Mouse (Mus musculus) limb, embryonic 11.5 days (tissue): ENCODE measurements around the gene Wiz. TPM values are rescaled to one million over a fixed set of nuclear protein-coding genes. Genes with fewer than 3 reads are reported as not detected.

Experiments used
- ATAC-seq: fragments of 200-750 bp; cut with Nextera tagmentation; 2 replicates; pipeline ENCODE4 v1.8.0; 2017; ENCODE audit warnings: low read depth; ENCODE audit not compliant: insufficient number of reproducible peaks, low FRiP score, low TSS enrichment
- DNase-seq: peaks from one replicate; pipeline ENCODE4 v3.0.0-alpha.2; 2015; ENCODE audit warnings: low spot score
- H3K27ac ChIP-seq: fragments of 300-500 bp; sonication (generic); replicated peaks from 2 replicates; pipeline ENCODE4 v1.5.1; 2014; ENCODE audit warnings: low read depth, mild to moderate bottlenecking, low read length
- H3K27me3 ChIP-seq: fragments of 300-500 bp; sonication (generic); 2 replicates; pipeline ENCODE4 v1.6.1; 2014; ENCODE audit warnings: mild to moderate bottlenecking, low read length, mixed read lengths; ENCODE audit not compliant: control insufficient read depth, insufficient read depth
- H3K36me3 ChIP-seq: fragments of 300-500 bp; sonication (generic); 2 replicates; pipeline ENCODE4 v1.6.1; 2014; ENCODE audit warnings: mild to moderate bottlenecking, low read length, moderate library complexity, mixed read lengths; ENCODE audit not compliant: control insufficient read depth, insufficient read depth
- H3K4me1 ChIP-seq: fragments of 300-500 bp; sonication (generic); 2 replicates; pipeline ENCODE4 v1.6.1; 2014; ENCODE audit warnings: low read length, mixed read lengths; ENCODE audit not compliant: control insufficient read depth, insufficient read depth
- H3K4me2 ChIP-seq: fragments of 300-500 bp; sonication (generic); 2 replicates; pipeline ENCODE4 v1.6.1; 2014; ENCODE audit warnings: low read depth, mild to moderate bottlenecking, moderate library complexity; ENCODE audit not compliant: severe bottlenecking
- H3K4me3 ChIP-seq: fragments of 300-500 bp; sonication (generic); 2 replicates; pipeline ENCODE4 v1.5.1; 2014; ENCODE audit warnings: low read depth, low read length
- H3K9ac ChIP-seq: fragments of 300-500 bp; sonication (generic); 2 replicates; pipeline ENCODE4 v1.6.1; 2014; ENCODE audit warnings: mild to moderate bottlenecking, low read length
- H3K9me3 ChIP-seq: fragments of 300-500 bp; sonication (generic); 2 replicates; pipeline ENCODE4 v1.6.1; 2016; ENCODE audit warnings: low read length; ENCODE audit not compliant: control insufficient read depth
- WGBS: fragments of 180-500 bp; shearing (Covaris S2); extraction: QIAGEN DNeasy Blood & Tissue Kit; methylation state at CpG from one replicate; pipeline ENCODE4 v1.1.7; 2014; 5-methylcytosine and 5-hydroxymethylcytosine counted together
- polyA plus RNA-seq: library from polyadenylated mRNA; unstranded; fragments of >200 nt; fragmentation: Nextera tagmentation; extraction: Ambion mirVana; gene quantifications from 2 replicates; pipeline ENCODE4 v1.2.1, GENCODE M21; 2014

Wiz gene
- polyA plus RNA-seq, 1 experiment from 2014 or later: 39.7 TPM

DNA sequence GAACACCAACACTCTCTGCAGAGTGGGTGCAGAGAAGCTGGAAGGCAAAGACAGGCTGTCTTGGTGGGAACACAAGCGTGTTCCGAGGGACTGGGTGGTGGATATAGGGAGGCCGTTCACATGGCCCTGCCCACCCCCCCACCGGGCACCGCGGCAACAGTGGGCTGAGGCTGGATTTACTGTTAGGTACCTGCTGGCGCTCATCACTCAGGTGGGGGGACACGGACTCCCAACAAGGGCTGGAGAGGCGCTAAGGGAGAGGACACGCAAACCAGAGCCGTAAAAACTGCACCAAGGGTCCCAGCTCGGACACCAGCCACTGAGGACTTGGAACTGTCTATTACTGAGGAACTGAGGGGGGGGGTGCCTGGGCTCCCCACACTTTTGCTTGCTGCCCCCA lies 54.3 kb downstream of the Wiz start:
- no peak overlapping the region for H3K4me2 ChIP-seq
- no peak overlapping the region for H3K27ac ChIP-seq
- 95% methylated on average over 12 of the region's 12 CpGs for WGBS
- DNase-seq (no peak), ATAC-seq (no peak)
- no peaks in the 10 kb centered on the region for H3K27me3 ChIP-seq
- H3K9me3 ChIP-seq: no peaks in the 10 kb centered on the region
- no peaks in the 10 kb centered on the region for H3K4me1 ChIP-seq
- H3K36me3 ChIP-seq: peaks cover 39% of the 10 kb centered on the region
- H3K9ac ChIP-seq: no peak overlapping the region
- no peak overlapping the region for H3K4me3 ChIP-seq

DNA sequence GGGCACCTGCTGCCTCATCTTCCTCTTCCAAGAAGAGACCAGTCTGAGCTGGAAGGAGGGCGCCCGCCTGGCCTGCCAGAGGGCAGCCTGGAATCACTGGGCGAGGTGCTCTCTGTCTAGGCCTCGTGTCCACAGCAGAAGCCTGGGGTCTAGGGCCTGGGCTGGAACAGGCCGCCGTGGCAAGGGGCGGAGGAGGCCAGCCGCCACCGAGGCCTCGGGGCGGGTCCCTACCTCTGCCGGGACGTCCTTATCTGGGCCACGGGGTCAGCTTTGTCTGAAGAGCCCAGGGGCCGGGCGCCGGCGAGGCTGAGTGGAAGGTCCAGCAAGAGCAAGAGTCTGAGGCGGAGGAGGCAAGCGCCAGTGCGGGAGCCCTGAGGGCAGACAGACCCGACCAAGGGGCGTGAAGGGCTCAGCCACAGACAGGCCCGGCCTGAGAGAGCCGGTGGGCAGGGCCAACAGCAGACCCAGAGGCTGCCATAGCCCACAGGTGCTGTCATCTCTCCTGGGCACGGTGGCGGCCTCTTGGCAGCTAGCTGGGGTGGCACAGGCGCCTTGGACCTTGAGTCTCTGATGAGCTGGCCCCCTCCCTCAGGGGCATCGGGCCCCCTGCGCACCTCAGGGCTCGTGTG lies 55.5 kb downstream of the Wiz start:
- H3K27me3 ChIP-seq: no peaks in the 10 kb centered on the region
- H3K9me3 ChIP-seq: no peaks in the 10 kb centered on the region
- ATAC-seq: no peak
- peaks cover 39% of the 10 kb centered on the region for H3K36me3 ChIP-seq
- DNase-seq: no peak
- H3K4me1 ChIP-seq: no peaks in the 10 kb centered on the region
- H3K4me3 ChIP-seq: no peak overlapping the region
- H3K27ac ChIP-seq: no peak overlapping the region
- H3K4me2 ChIP-seq: no peak overlapping the region
- H3K9ac ChIP-seq: no peak overlapping the region
- 93% methylated on average over 28 of the region's 31 CpGs for WGBS

DNA sequence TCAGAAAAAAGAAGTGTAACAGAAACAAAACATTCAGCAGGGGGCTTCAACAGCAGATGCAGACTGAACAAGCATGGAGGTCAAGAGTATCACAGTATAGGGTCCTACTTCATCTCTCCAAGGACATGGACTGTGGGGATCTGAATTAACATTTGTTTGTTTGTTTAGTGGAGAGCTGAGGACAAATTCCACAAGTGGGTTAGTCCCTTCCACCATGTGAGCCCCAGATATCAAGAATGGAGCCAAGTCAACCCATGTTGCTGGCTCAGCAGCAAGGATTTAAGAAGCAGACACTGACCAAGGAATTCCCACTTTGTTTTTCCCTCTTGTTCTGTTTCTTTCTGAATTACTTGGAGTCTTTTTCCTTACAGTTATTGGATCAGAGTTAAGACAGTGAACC lies 61.7 kb downstream of the Wiz start:
- H3K9me3 ChIP-seq: no peaks in the 10 kb centered on the region
- DNase-seq (no peak), ATAC-seq (no peak)
- H3K9ac ChIP-seq: no peak overlapping the region
- H3K27me3 ChIP-seq: no peaks in the 10 kb centered on the region
- H3K27ac ChIP-seq: no peak overlapping the region
- H3K4me1 ChIP-seq: no peaks in the 10 kb centered on the region
- H3K4me2 ChIP-seq: no peak overlapping the region
- H3K36me3 ChIP-seq: peaks cover 11% of the 10 kb centered on the region; the same call in 1 of the 2 replicates
- no peak overlapping the region for H3K4me3 ChIP-seq

DNA sequence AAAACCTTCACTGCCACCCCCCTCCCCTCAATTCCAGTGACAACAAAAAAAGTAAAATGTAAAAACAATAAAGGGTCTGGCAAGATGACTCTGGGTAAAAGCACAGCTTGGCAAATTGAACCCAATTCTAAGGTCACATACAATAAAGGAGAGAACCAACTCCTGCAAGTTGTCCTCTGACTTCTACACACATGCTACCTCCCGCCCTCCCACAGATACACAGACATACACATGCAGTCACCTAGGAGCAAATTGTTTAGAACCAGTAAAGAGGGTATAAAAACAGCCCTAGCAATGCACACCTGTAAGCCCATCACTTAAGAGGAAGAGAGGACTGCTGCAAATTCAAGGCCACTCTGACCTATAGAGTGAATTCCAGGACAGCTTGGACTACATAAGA lies 66.4 kb downstream of the Wiz start:
- peaks cover 6% of the 10 kb centered on the region; the same call in 1 of the 2 replicates for H3K36me3 ChIP-seq
- H3K9ac ChIP-seq: no peak overlapping the region
- no peak overlapping the region for H3K4me3 ChIP-seq
- H3K27ac ChIP-seq: no peak overlapping the region
- DNase-seq (no peak), ATAC-seq (no peak)
- WGBS: 90% methylated on average over 1 of the region's 1 CpGs
- peaks cover 9% of the 10 kb centered on the region for H3K4me1 ChIP-seq
- no peak overlapping the region for H3K4me2 ChIP-seq
- no peaks in the 10 kb centered on the region for H3K27me3 ChIP-seq
- H3K9me3 ChIP-seq: no peaks in the 10 kb centered on the region

DNA sequence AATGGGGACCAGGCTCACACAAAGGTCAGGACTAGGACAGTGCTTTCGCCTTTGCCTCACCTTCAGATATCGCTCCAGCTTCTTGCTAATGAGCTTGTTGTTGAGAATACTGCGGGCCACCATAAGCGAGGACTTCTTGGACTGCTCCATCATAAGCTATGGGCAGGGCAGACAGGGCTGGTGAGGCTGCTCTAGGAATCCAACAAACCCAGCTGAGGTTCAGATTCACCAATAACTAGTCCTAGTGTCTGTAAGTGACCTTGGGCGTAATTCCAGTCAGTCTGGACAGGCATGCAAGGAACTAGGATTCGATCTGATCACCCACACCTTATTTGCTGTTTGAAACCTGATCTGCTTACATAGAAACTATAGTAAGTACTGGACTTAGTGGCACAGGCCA lies 67.4 kb downstream of the Wiz start:
- H3K4me2 ChIP-seq: peak overlapping the region; percentile 81
- peaks cover 9% of the 10 kb centered on the region for H3K4me1 ChIP-seq
- ATAC-seq (no peak), DNase-seq (peak; percentile 33)
- H3K36me3 ChIP-seq: peaks cover 11% of the 10 kb centered on the region; the same call in 1 of the 2 replicates
- peak overlapping the region; percentile 89 for H3K9ac ChIP-seq
- H3K4me3 ChIP-seq: peak overlapping the region; percentile 72
- H3K9me3 ChIP-seq: no peaks in the 10 kb centered on the region
- WGBS: 22% methylated on average over 6 of the region's 6 CpGs
- H3K27ac ChIP-seq: peak overlapping the region; percentile 78
- H3K27me3 ChIP-seq: no peaks in the 10 kb centered on the region

DNA sequence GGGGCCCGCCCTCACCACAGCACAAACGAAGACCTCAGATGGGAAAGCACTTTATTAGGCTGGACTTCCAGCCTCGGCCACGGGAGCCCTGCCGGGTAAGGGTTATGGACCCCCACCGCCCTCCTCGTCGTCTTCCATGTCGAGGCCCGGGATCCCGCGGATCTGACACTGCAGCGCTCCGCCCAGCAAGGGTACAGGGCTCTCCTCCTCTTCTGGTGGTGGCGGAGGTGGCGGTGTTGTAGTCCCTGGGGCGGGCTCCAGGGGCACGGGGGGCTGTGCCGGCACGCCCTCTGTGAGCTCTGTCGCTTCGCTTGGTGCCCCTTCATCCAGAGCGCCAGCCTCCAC lies 67.9 kb downstream of the Wiz start:
- Histone ChIP-seq H3K9ac (peak overlapping the region; percentile 89), H3K36me3 (peaks cover 15% of the 10 kb centered on the region), H3K4me1 (peaks cover 9% of the 10 kb centered on the region), H3K9me3 (no peaks in the 10 kb centered on the region), H3K27me3 (no peaks in the 10 kb centered on the region), H3K27ac (peak overlapping the region; percentile 78), H3K4me3 (peak overlapping the region; percentile 72), H3K4me2 (peak overlapping the region; percentile 81)
- 0% methylated on average over 21 of the region's 23 CpGs for WGBS
- no peak for DNase-seq
- peak; percentile 71 for ATAC-seq

DNA sequence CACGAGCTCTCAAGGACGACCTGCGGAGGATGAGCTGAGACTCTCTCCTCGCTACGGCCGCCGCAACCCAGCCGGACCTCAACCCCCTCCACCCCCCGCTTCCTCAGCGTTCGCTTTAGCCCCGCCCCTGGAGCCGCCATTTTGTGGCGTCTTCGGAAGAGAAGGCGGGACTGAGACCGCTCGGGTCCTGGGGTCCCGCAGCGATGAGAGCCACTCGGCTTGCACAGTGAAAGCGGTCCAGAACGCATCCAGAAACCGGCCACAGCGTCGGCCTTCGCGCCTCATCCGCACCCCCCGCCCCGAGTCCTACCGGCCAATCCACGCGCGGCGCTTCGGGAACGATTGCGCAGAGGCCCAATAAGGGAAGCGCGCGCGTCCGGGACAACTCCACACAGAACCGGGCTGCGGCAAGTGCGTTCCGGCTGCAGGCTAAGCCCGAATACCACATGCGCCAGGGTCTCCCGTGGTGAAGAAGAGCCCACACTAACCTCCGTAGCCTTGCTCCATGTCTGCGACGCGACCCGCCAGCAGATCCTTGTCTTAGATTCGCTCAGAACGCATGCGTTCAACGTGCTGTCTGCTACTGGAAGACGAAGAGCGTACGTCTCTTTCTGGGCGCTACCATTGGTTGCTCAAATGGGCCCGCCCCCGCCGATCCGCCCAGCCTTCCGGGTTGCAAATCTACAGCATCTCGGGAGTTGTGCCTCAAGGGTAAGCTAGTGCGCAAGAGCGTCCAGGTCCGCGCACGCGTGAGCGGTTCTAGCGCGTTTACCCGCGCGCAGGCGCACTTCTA lies 68.4 kb downstream of the Wiz start, which contains the start of gene Akap8:
Akap8 (minus strand) TSS at position 642 of the 793 bp plus-strand sequence.
- Histone ChIP-seq H3K4me2 (peak within 1 kb of the TSS; percentile 81), H3K27me3 (no peaks in the 10 kb centered on the region), H3K9me3 (no peaks in the 10 kb centered on the region), H3K4me1 (peaks cover 9% of the 10 kb centered on the region), H3K4me3 (peak within 1 kb of the TSS; percentile 72), H3K27ac (peak within 1 kb of the TSS; percentile 86), H3K9ac (peak within 1 kb of the TSS; percentile 89), H3K36me3 (peaks cover 19% of the 10 kb centered on the region)
- ATAC-seq: peak; percentile 98
- under 1% methylated on average over 83 of the region's 83 CpGs for WGBS
- DNase-seq: peak; percentile 98

DNA sequence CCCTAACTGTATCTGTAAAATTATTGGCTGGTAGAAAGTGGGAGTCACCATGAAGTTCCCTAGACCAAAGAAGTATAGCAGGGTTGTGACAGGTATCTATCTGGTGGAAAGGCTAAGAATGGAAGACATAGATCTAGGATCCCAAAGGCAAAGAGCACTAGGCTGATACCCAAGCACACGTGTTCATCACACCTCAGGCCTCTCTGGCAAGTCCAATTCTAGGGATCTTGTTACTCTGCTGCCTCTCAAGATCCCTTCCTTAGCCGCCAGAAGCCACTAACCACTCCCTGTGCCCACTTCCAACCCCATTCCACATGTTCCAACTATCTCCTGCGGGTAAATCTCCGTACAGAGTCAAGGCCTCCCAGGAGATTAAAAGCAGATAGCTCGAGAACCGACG lies 69.3 kb downstream of the Wiz start:
- ATAC-seq (no peak), DNase-seq (peak; percentile 27)
- Histone ChIP-seq H3K4me2 (peak overlapping the region; percentile 79), H3K9me3 (no peaks in the 10 kb centered on the region), H3K4me3 (peak overlapping the region; percentile 72), H3K27ac (peak overlapping the region; percentile 86; the same call in 1 of the 2 replicates), H3K36me3 (peaks cover 23% of the 10 kb centered on the region), H3K27me3 (no peaks in the 10 kb centered on the region), H3K9ac (peak overlapping the region; percentile 89), H3K4me1 (peaks cover 9% of the 10 kb centered on the region)
- WGBS: under 1% methylated on average over 7 of the region's 7 CpGs
